Mouse (Mus musculus): ENCODE results near the gene Snx22.

DNA sequence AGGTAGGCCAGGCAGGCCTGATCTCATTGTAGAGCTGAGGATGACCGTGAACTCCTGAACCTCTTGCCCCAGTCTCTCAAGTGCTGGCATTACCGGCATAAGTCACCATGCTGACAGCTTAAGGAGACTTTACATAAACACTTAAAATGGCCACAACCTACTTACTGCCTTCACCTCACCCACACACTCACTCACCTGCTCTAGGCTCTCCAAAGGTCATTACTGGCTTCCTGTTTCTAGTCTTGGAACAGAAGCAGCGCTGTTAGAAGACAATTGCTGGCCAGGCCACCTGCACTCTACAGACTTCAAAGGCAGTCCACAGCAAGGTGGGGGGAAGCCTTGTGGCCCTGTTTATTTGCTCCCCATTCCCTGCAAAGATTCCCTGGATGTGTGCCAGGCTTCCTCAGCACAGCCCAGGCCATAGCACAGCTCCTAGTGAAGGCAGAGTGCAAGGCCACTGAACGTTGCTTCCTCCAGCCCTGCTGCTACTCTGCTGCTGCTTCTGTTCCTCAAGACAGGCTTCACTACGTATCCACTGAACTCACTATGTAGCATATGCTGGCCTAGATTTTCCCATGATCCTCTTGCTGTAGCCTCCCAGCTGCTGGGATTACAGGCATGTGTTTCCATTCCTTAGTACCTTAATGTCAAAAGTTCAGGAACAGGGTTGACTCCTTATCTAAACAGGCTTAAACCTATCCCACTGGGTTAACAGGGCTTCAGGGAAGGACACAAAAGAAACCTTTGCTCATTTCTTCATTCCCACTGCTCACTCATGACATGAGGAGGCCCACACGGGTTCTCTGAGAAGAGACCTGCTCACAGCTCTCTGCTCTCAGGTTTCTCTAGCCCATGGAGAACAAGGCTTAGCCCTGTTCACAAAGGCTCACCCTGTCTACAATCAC, 22.1 kb upstream of the Snx22 start:
- TF ChIP-seq GATA1 (IDR thresholded peaks at IDR 0.05; ENCODE audit: low read length) (no peak), TAL1 (IDR thresholded peaks at IDR 0.05; ENCODE audit: low read length) (no peak)

All from erythroblast, embryonic 14.5 days (primary cell).